Mouse (Mus musculus) CH12.LX (cell line): ENCODE data around the gene Hlcs.

Source experiments
- CTCF ChIP-seq, 2 experiments: IDR thresholded peaks in 1 of 2; conservative IDR thresholded peaks in 1 of 2; 2 replicates each; pipeline ENCODE4 v1.5.1; 2011 to 2012; ENCODE audit warnings: low read depth in 2 of 2, low read length in 2 of 2, improper control_type of control experiment in 1 of 2, inconsistent platforms in 1 of 2, mild to moderate bottlenecking in 1 of 2, moderate library complexity in 1 of 2
- ELF1 ChIP-seq: IDR thresholded peaks from 2 replicates; pipeline ENCODE4 v1.6.1; 2014; ENCODE audit warnings: low read depth, mild to moderate bottlenecking, inconsistent platforms, low read length, improper control_type of control experiment
- POLR2A ChIP-seq: IDR thresholded peaks from 2 replicates; pipeline ENCODE4 v1.6.1; 2011; ENCODE audit warnings: low read depth, mild to moderate bottlenecking, improper control_type of control experiment, low read length
- TBP ChIP-seq: conservative IDR thresholded peaks from 2 replicates; pipeline ENCODE4 v1.6.1; 2011; ENCODE audit warnings: low read depth, low read length, improper control_type of control experiment
- USF1 ChIP-seq: IDR thresholded peaks from 2 replicates; pipeline ENCODE4 v1.6.1; 2014; ENCODE audit warnings: low read depth, mild to moderate bottlenecking, inconsistent platforms, low read length, improper control_type of control experiment

GRCm38 (mm10) chr16:94114693-94115092 is 198.7 kb downstream of the Hlcs start:
- TF ChIP-seq POLR2A (no peak), CTCF (conservative IDR thresholded peaks at IDR 0.05 in 1 of 2, IDR thresholded peaks at IDR 0.05 in 1 of 2; ENCODE audit: low read depth in 2 of 2, low read length in 2 of 2) (no peak), USF1 (no peak), ELF1 (no peak), TBP (no peak)
